Mouse (Mus musculus) intestine, embryonic 16.5 days (tissue): Measurements from ENCODE around the gene Cby3. TPM values are rescaled to one million over a fixed set of nuclear protein-coding genes. Genes with fewer than 3 reads are reported as not detected.

Experiments used
- ATAC-seq: fragments of 200-750 bp; cut with Nextera tagmentation; 2 replicates; pipeline ENCODE4 v1.8.0; 2017; ENCODE audit warnings: moderate TSS enrichment, moderate library complexity
- H3K27ac ChIP-seq: fragments of 300-500 bp; sonication (generic); 2 replicates; pipeline ENCODE4 v1.5.1; 2014; ENCODE audit warnings: mild to moderate bottlenecking, low read length
- H3K27me3 ChIP-seq: fragments of 300-500 bp; sonication (generic); replicated peaks from 2 replicates; pipeline ENCODE4 v1.6.1; 2014; ENCODE audit warnings: low read length, control low read depth, mixed read lengths; ENCODE audit not compliant: control insufficient read depth, insufficient read depth
- H3K36me3 ChIP-seq: fragments of 300-500 bp; sonication (generic); 2 replicates; pipeline ENCODE4 v1.6.1; 2014; ENCODE audit warnings: low read length, control low read depth; ENCODE audit not compliant: control insufficient read depth, insufficient read depth
- H3K4me1 ChIP-seq: fragments of 300-500 bp; sonication (generic); 2 replicates; pipeline ENCODE4 v1.6.1; 2014; ENCODE audit warnings: low read length, control low read depth, mixed read lengths; ENCODE audit not compliant: control insufficient read depth, insufficient read depth
- H3K4me2 ChIP-seq: fragments of 300-500 bp; sonication (generic); 2 replicates; pipeline ENCODE4 v1.6.1; 2014; ENCODE audit warnings: low read depth, low read length, control low read depth
- H3K4me3 ChIP-seq: fragments of 300-500 bp; sonication (generic); 2 replicates; pipeline ENCODE4 v1.5.1; 2014; ENCODE audit warnings: mild to moderate bottlenecking, low read length
- H3K9ac ChIP-seq: fragments of 300-500 bp; sonication (generic); 2 replicates; pipeline ENCODE4 v1.6.1; 2014; ENCODE audit warnings: low read depth, low read length
- H3K9me3 ChIP-seq: fragments of 300-500 bp; sonication (generic); 2 replicates; pipeline ENCODE4 v1.6.1; 2016; ENCODE audit warnings: low read length, control low read depth; ENCODE audit not compliant: control insufficient read depth
- WGBS: fragments of 180-500 bp; shearing (Covaris S2); extraction: QIAGEN DNeasy Blood & Tissue Kit; methylation state at CpG from one replicate; pipeline ENCODE4 v1.1.7; 2014; 5-methylcytosine and 5-hydroxymethylcytosine counted together
- polyA plus RNA-seq: library from polyadenylated mRNA; unstranded; fragments of >200 nt; fragmentation: Nextera tagmentation; extraction: Ambion mirVana; gene quantifications from 2 replicates; pipeline ENCODE4 v1.2.1, GENCODE M21; 2015

Gene Cby3
- polyA plus RNA-seq, 1 experiment from 2014 or later, result 0.20 TPM

DNA sequence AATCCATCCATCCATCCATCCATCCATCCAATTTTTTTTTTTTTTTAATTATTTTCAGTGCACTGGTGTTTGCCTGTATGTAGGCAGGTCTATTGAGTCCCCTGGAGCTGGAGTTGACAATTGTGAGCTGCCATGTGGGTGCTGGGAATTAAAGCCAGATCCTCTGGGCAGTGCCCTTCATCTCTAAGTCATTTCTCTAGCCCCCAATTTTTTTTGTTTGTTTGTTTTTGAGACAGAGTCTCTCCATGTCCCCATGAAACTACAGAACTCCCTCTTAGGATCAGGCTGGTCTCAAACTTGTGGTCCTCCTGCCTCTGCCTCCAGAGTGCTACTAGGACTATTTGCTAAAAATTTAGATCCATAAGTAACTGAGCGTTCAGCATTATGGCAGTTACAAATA, 17.6 kb downstream of the Cby3 start:
- Histone ChIP-seq H3K4me3 (no peak overlapping the region; the same call in 1 of the 2 replicates), H3K36me3 (no peaks in the 10 kb centered on the region), H3K9me3 (no peaks in the 10 kb centered on the region), H3K9ac (peak overlapping the region; percentile 74; the same call in 1 of the 2 replicates), H3K27ac (no peak overlapping the region), H3K4me2 (no peak overlapping the region), H3K27me3 (no peaks in the 10 kb centered on the region), H3K4me1 (peaks cover 9% of the 10 kb centered on the region)
- WGBS, result 100% methylated on average over 1 of the region's 1 CpGs
- no peak for ATAC-seq

DNA sequence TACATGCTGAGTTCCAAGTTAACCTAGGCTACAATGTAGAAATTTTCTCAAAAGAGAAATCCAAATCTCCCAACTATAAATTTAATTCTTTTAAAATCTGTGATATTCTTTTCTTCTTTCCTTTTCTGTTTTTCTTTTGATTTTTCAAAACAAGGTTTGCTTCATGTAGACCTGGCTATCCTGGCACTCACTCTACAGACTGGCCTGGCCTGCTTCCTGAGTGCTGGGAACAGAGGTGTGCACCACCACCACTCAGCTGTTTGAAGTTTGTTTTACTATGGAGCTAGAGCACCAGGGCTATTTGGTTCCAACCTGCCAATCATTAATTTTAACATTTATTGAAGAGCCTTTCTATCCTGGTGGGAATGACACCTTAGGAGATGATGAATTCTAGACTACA, 18.8 kb downstream of the Cby3 start:
- Histone ChIP-seq H3K4me3 (no peak overlapping the region), H3K27me3 (no peaks in the 10 kb centered on the region), H3K36me3 (no peaks in the 10 kb centered on the region), H3K9ac (no peak overlapping the region), H3K27ac (no peak overlapping the region), H3K4me1 (peaks cover 9% of the 10 kb centered on the region), H3K9me3 (no peaks in the 10 kb centered on the region), H3K4me2 (no peak overlapping the region)
- ATAC-seq, result no peak

DNA sequence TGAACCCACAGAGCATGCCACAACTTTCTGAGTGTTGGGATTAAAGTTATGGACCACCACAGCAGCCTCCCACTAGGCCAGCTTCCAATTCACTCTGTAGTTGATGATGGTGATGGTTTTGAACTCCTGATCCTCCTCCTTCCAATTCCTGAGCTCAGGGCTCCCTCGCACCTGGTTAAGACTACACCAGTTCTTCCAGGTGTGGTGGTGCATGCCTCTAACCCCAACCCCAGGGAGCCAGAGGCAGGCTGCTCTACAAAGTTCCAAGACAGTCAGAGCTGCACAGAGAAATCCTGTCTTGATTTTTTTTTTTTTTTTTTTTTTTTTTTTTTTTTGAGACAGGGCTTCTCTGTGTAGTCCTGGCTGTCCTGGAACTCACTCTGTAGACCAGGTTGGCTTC, 19.4 kb downstream of the Cby3 start:
- H3K9me3 ChIP-seq, result no peaks in the 10 kb centered on the region
- no peak for ATAC-seq
- 86% methylated on average over 1 of the region's 1 CpGs for WGBS
- no peak overlapping the region for H3K9ac ChIP-seq
- no peak overlapping the region for H3K4me3 ChIP-seq
- no peak overlapping the region for H3K27ac ChIP-seq
- H3K4me2 ChIP-seq, result no peak overlapping the region
- no peaks in the 10 kb centered on the region for H3K27me3 ChIP-seq
- no peaks in the 10 kb centered on the region for H3K36me3 ChIP-seq
- peaks cover 9% of the 10 kb centered on the region for H3K4me1 ChIP-seq

DNA sequence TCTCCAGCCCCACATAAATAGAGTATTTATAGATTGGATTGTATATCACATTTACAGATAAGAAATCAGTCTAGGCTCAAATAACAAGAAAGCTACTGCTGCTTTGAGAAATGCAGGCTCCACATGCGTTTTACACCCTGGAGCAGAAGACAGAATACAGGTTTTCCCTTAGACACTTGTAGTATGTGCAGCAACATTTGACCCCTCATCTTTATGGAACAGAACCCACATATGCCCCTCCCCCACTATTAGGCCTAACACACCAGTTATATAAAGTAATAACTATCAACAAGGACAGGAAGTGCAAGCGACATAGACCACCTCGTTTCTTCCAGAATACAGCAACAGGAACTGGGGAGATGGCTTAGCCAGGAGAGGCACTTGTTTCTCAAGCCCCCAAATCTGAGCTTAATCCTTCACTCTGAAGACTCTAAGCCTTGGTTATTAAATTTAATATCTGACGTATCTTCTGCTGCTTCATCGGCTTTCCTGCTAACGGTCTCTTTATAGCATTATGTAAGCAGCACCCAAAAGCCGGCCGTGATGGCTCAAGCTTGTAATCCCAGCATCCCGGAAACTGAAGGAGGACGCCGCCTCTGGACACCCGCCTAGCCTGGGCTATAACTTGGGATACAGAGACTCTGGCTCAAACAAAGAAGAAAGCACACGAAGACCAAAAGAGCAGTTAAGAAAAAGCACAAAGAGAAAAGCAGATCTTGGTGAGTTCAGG, 20.2 kb downstream of the Cby3 start:
- Histone ChIP-seq H3K4me2 (no peak overlapping the region), H3K9me3 (no peaks in the 10 kb centered on the region), H3K27me3 (no peaks in the 10 kb centered on the region), H3K27ac (no peak overlapping the region), H3K4me3 (no peak overlapping the region), H3K36me3 (no peaks in the 10 kb centered on the region), H3K9ac (no peak overlapping the region), H3K4me1 (peaks cover 8% of the 10 kb centered on the region)
- WGBS, result 85% methylated on average over 13 of the region's 13 CpGs
- ATAC-seq, result no peak

DNA sequence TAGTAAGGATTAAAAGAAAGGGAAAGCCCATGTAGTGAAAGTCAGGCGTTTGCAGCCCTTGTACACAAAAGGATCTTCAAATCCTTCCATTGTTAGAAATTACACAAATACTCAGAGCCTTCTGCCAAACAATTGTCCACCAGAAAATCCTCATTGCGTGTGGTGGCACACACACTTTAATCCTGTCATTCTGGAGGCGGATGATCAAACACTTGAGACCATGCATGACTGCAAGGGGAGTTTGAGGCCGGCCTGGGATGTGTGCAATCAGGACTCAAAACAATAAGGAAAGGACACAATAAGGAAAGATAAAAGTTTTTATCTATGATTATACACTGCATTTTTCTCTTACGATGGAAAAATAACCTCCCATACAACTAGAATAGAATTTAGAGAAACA, 21.2 kb downstream of the Cby3 start:
- Histone ChIP-seq H3K4me3 (no peak overlapping the region), H3K27ac (no peak overlapping the region), H3K9ac (no peak overlapping the region), H3K4me2 (no peak overlapping the region), H3K9me3 (no peaks in the 10 kb centered on the region), H3K27me3 (no peaks in the 10 kb centered on the region), H3K4me1 (peaks cover 12% of the 10 kb centered on the region), H3K36me3 (no peaks in the 10 kb centered on the region)
- 89% methylated on average over 5 of the region's 5 CpGs for WGBS
- ATAC-seq, result no peak

DNA sequence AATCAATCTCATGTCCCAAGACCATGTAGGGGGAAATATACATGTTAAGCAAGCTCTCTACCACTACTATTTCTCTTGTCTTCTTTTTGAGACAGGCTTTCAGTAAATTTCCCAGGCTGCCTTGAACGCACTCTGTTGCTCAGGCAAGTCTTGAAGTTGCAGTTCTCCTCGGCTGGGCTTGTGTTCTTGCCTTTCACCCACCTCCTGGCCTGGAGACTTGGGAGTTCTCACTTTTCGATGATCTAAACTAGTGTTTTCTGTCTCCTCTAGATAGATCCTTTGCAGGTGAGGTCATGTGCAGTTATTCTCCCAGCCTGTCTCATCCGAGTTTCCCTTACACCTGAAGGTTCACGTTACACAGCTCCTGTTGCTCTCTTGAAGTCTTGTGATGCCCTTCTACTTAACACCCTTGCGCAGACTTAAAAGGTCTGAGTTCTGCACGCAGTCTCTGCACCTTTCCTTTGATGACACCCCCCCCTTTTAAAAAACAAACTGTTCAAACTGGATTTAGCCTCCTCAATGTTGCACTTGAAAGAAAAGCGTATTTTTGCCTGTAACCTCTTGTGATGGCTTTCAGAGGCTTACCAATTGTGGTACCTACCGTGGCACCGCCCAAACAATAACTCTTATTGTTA, 22.0 kb downstream of the Cby3 start:
- Histone ChIP-seq H3K4me3 (peak overlapping the region; percentile 96), H3K9me3 (no peaks in the 10 kb centered on the region), H3K9ac (peak overlapping the region; percentile 91), H3K27me3 (no peaks in the 10 kb centered on the region), H3K4me2 (peak overlapping the region; percentile 92), H3K36me3 (no peaks in the 10 kb centered on the region), H3K4me1 (peaks cover 13% of the 10 kb centered on the region), H3K27ac (peak overlapping the region; percentile 98)
- no peak for ATAC-seq
- 28% methylated on average over 10 of the region's 10 CpGs for WGBS

DNA sequence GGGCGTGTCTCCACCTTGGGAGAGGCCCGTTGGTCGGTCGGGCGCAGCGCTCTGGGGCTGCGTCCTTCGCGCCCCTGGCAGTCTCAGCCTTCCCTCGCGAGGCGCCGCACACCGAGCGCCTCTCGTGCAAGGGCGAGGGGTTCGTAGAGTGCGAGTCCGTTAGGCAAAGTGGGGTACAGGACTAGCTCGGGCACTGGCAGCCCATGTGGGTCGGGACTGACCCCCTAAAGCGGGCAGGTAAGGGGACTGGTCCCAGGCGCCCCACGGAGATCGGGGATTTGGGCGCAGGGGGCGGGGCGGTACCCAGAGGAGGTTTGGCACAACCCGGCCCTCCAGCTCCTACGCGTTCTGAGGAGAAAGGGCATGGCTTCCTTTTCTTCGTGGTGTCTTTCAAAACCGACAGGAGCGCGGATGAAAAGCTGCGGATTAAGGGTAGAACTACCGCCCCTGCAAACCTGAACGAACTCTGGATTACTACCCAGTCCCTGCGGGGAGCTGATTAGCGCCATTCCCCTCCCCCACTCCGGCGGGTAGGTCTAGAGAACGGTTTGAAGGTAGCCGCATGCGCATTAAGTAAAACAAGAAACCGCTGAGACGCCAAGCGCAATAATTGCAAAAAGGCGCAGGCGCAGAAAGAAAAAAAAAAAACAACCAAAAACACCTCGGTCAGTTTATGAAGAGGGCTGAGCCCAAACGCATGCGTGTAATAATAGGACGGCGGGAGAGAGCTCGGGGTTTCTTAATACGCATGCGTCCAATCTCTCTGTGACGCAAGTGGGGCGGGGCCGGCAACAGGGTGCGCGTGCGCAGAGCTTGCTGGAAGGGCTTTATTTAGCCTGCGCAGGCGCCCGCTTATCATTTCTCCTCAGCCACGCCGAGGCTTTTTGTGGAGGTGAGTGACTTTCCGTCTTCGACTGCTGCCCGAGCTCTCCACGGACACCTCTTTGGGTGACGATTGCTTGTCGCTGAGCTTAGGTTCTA, 22.9 kb downstream of the Cby3 start, which contains the start of gene Hnrnph1:
Hnrnph1 (plus strand) TSS at position 80 of the 981 bp plus-strand sequence.
- Histone ChIP-seq H3K27ac (peak within 1 kb of the TSS; percentile 100), H3K4me1 (peaks cover 14% of the 10 kb centered on the region), H3K4me3 (peak within 1 kb of the TSS; percentile 96), H3K9ac (peak within 1 kb of the TSS; percentile 99), H3K27me3 (no peaks in the 10 kb centered on the region), H3K4me2 (peak within 1 kb of the TSS; percentile 92), H3K36me3 (no peaks in the 10 kb centered on the region), H3K9me3 (no peaks in the 10 kb centered on the region)
- under 1% methylated on average over 76 of the region's 76 CpGs for WGBS
- peak; percentile 91 for ATAC-seq

DNA sequence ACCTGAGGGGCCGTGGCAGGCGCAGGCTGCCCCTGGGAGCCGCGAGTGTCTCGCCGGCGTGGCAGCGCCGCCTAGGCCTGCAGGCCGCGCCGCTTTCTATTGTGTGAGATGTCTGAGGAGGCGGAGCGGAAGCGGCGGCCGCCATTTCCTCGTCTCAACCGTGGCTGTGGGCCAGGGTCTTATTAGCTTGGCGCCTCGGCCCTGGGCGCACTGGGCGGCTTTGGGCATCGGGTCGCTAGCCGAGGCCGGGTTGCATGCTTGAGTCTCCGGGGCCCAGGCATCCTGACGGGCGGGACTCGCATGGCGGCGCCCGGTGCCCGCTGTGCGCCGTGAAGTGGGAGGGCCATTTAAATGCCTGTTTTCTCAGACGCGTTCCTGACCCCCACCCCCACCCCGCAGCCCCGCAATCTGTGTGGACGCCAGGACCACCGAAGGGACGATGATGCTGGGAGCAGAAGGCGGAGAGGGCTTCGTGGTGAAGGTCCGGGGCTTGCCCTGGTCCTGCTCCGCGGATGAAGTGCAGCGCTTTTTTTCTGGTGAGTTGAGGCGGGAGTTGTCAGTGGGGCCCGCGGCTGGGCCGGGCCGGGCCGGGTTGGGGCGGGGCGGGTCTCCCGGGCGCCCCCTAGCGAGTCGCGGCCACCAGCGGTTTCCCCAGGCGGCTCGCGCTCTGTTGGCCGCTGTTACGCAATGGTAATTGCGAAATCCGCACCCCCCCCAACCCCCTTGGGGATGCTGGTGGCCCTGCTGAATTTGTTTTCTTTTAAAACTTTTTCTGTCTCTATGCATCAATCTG, 23.8 kb downstream of the Cby3 start:
- H3K4me1 ChIP-seq, result peaks cover 14% of the 10 kb centered on the region
- peak overlapping the region; percentile 99 for H3K9ac ChIP-seq
- H3K36me3 ChIP-seq, result peaks cover 2% of the 10 kb centered on the region; the same call in 1 of the 2 replicates
- no peaks in the 10 kb centered on the region for H3K27me3 ChIP-seq
- H3K27ac ChIP-seq, result peak overlapping the region; percentile 100
- no peaks in the 10 kb centered on the region for H3K9me3 ChIP-seq
- peak; percentile 79 for ATAC-seq
- WGBS, result under 1% methylated on average over 70 of the region's 71 CpGs
- H3K4me2 ChIP-seq, result peak overlapping the region; percentile 93
- peak overlapping the region; percentile 96 for H3K4me3 ChIP-seq
